Mouse (Mus musculus) left cerebral cortex, adult 8-10 months (tissue): ENCODE measurements around the gene Igsf11. TPM values are rescaled to one million over a fixed set of nuclear protein-coding genes. Genes with fewer than 3 reads are reported as not detected.
"Not testable (repeated sequence)": the region's sequence is repeated elsewhere in the genome, so short reads cannot be mapped to it uniquely, and the experiment has no call there.

Source experiments
- DNase-seq, 2 experiments: peaks; one replicate each; pipeline ENCODE4 v3.0.0; 2022; ENCODE audit warnings: low spot score in 2 of 2
- total RNA-seq, 4 experiments: library from RNA; stranded (reverse); gene quantifications; 2 replicates each; pipeline ENCODE4 v1.2.4; 2022

The Igsf11 gene
- total RNA-seq, 4 experiments from 2014 or later = 42.6 to 48.8 (median 45.3) TPM

GRCm38 (mm10) chr16:38982508-38983236, 90.2 kb downstream of the Igsf11 start:
- no peak for DNase-seq

GRCm38 (mm10) chr16:38983850-38984249, 91.4 kb downstream of the Igsf11 start:
- DNase-seq = not testable (repeated sequence)

- DNase-seq = no peak
Observed at GRCm38 (mm10) chr16:38985411-38985810, 92.9 kb downstream of the Igsf11 start.

- DNase-seq = no peak
Observed at GRCm38 (mm10) chr16:38986410-38986809, 93.9 kb downstream of the Igsf11 start.

- DNase-seq = no peak
Observed at GRCm38 (mm10) chr16:38993711-38994110, 101.2 kb downstream of the Igsf11 start.

GRCm38 (mm10) chr16:38998496-38999258, 106.2 kb downstream of the Igsf11 start:
- no peak for DNase-seq

- no peak for DNase-seq
Observed at GRCm38 (mm10) chr16:38999298-38999697, 106.8 kb downstream of the Igsf11 start.

- DNase-seq = no peak
Observed at GRCm38 (mm10) chr16:39006978-39007377, 114.5 kb downstream of the Igsf11 start.

- DNase-seq = no peak
Observed at GRCm38 (mm10) chr16:39019449-39019848, 127.0 kb downstream of the Igsf11 start.

GRCm38 (mm10) chr16:39025989-39026736, 133.7 kb downstream of the Igsf11 start:
- no peak for DNase-seq

- no peak for DNase-seq
Observed at GRCm38 (mm10) chr16:39031350-39031749, 138.9 kb downstream of the Igsf11 start.

GRCm38 (mm10) chr16:39037257-39037656, 144.8 kb downstream of the Igsf11 start:
- no peak for DNase-seq

- no peak for DNase-seq
Observed at GRCm38 (mm10) chr16:39044381-39044780, 151.9 kb downstream of the Igsf11 start.

GRCm38 (mm10) chr16:39048889-39049288, 156.4 kb downstream of the Igsf11 start:
- DNase-seq = peak in 1 of 2 experiments; percentile 48

- DNase-seq = peak in 1 of 2 experiments; percentile 78
Observed at GRCm38 (mm10) chr16:39052971-39053370, 160.5 kb downstream of the Igsf11 start.

GRCm38 (mm10) chr16:39053779-39054178, 161.3 kb downstream of the Igsf11 start:
- no peak for DNase-seq

GRCm38 (mm10) chr16:39056061-39056460, 163.6 kb downstream of the Igsf11 start:
- DNase-seq = no peak

- no peak for DNase-seq
Observed at GRCm38 (mm10) chr16:39056961-39057360, 164.5 kb downstream of the Igsf11 start.

GRCm38 (mm10) chr16:39058869-39059268, 166.4 kb downstream of the Igsf11 start:
- DNase-seq = no peak

- DNase-seq = no peak
Observed at GRCm38 (mm10) chr16:39062596-39062995, 170.1 kb downstream of the Igsf11 start.

GRCm38 (mm10) chr16:39065576-39065975, 173.1 kb downstream of the Igsf11 start:
- no peak for DNase-seq

- no peak for DNase-seq
Observed at GRCm38 (mm10) chr16:39071431-39071830, 179.0 kb downstream of the Igsf11 start.
